Mouse (Mus musculus): ENCODE measurements around the gene Herc6. TPM values are rescaled to one million over a fixed set of nuclear protein-coding genes. Genes with fewer than 3 reads are reported as not detected.

Gene Herc6
- 37.7 TPM for polyA plus RNA-seq (2017; shearing (Covaris generic))

GRCm38 (mm10) chr6:57580881-57581548 lies at the start of gene Herc6:
Gene Herc6 (plus strand): TSS chr6:57581000.

DNA sequence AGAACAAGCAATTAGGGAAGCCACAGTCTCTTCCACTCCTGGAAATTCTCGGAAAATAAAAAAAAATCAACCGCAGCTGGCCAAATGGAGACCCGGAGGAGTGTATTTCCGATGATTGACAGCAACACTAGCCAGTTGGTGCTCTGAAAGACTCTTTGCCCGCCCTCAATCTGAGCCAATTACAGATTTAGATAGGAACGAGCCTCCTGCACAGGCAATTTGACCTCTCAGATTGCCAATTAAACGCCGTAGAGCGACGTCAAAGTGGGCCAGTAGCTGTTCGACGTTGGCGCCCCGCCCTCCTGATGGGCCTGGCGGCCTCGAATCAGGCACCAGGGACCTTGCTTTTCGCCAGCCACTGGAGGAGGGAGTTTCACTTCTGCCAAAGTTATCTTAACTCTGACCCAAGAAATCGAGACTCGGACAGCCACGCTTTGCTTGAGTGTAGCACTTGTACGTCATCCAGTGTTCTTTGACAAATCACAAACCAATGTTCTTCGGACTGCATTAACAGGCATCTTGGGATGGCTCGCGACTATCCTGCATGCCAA lies 45.3 kb upstream of the Herc6 start, which contains the start of gene Ppm1k:
Ppm1k (minus strand) TSS at position 83 of the 551 bp plus-strand sequence.

DNA sequence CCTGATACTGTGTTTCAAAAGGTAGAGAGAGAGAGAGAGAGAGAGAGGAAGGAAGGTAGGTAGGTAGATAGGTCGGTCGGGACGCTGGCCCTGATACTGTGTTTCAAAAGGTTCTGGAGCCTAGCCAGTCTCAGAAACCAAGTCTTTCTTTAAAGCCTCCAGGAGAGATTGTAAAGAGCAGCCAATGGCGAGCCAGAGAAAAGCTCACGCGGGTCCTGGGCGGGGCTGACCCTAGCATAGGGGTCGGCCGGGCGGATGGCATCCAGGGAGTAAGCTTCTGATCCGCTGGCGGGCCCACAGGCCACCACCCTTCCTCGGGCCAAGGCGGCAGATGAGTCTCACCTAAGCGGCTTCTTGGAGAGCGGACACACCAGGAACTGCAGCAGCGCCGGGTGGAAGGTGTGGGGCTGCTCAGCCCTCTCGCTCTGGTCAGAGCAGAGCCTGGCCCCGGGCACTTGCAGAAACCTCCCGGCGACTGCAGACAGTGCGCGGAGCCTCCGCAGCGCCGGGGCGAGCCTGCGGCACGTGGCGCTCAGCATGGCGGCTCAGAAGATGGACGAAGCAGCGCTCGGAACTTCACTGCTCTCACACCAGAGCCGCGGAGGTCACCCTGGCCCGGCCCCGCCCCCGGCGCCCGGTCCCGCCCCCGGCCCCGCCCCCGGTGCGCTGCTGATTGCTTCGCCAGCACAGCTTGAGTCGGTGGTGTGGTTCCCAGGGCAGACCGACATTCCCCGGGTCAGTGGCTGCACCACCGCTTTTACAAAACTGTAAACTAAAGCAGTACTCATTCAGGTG lies 110.9 kb downstream of the Herc6 start, which contains the start of gene Pyurf:
Pyurf (minus strand) TSS at position 612 of the 795 bp plus-strand sequence.

GRCm38 (mm10) chr6:57702376-57702742 lies 121.6 kb downstream of the Herc6 start, which contains the start of gene Lancl2:
Gene Lancl2 (plus strand): TSS chr6:57702540.

Other genes with a start within 250 kb of the Herc6 start
- not detected for gene Vmn1r17, start 217.3 kb upstream of the Herc6 start, polyA plus RNA-seq (2017; shearing (Covaris generic))
- not detected for gene Vmn1r18, start 185.2 kb upstream of the Herc6 start, polyA plus RNA-seq (2017; shearing (Covaris generic))
- not detected for gene Vmn1r19, start 177.2 kb upstream of the Herc6 start, polyA plus RNA-seq (2017; shearing (Covaris generic))
- not detected for gene Vmn1r20, start 152.1 kb upstream of the Herc6 start, polyA plus RNA-seq (2017; shearing (Covaris generic))
- gene Ppm1k, start 45.5 kb upstream of the Herc6 start, polyA plus RNA-seq (2017; shearing (Covaris generic)): 16.9 TPM
- 8.0 TPM for gene Pyurf, start 111.1 kb downstream of the Herc6 start, polyA plus RNA-seq (2017; shearing (Covaris generic))
- 8.4 TPM for gene Lancl2, start 121.5 kb downstream of the Herc6 start, polyA plus RNA-seq (2017; shearing (Covaris generic))
- gene Vopp1, start 244.2 kb downstream of the Herc6 start, polyA plus RNA-seq (2017; shearing (Covaris generic)): 24.1 TPM

Data from inflammation-experienced regulatory T-cells, adult 16 weeks (primary cell).